Mouse (Mus musculus) lung, postnatal 0 days (tissue): ENCODE results near the gene Galnt13.

Experiments used
- CTCF ChIP-seq: IDR thresholded peaks from 2 replicates; pipeline ENCODE4 v1.5.1; 2016; ENCODE audit warnings: antibody characterized with exemption, mild to moderate bottlenecking
- EP300 ChIP-seq: IDR thresholded peaks from 2 replicates; pipeline ENCODE4 v1.6.1; 2016; ENCODE audit warnings: antibody characterized with exemption, mild to moderate bottlenecking, control low read depth

- no peak for TF ChIP-seq CTCF
- no peak for TF ChIP-seq EP300
These were observed 377.6 kb downstream of the Galnt13 start for GRCm38 (mm10) chr2:54813670-54814256.
